Mouse (Mus musculus) monocyte, adult 2 months (primary cell): ENCODE measurements around the gene Robo1.

ENCODE experiments used
- DNase-seq, 2 experiments: peaks; one replicate each; pipeline ENCODE4 v3.0.0; 2022; ENCODE audit warnings: low spot score in 2 of 2, low read depth in 1 of 2

Robo1 gene

GRCm38 (mm10) chr16:72307537-72308330, at the start of gene Robo1:
Gene Robo1 (plus strand): TSS chr16:72308306.
- DNase-seq: no peak

GRCm38 (mm10) chr16:72267839-72268238, 40.3 kb upstream of the Robo1 start:
- DNase-seq: no peak

GRCm38 (mm10) chr16:72276390-72277074, 31.6 kb upstream of the Robo1 start:
- DNase-seq: no peak

GRCm38 (mm10) chr16:72308331-72308668, 194 bp downstream of the Robo1 start:
- no peak for DNase-seq

GRCm38 (mm10) chr16:72327321-72327720, 19.2 kb downstream of the Robo1 start:
- no peak for DNase-seq

- DNase-seq: no peak
Observed at GRCm38 (mm10) chr16:72328579-72328978, 20.5 kb downstream of the Robo1 start.

GRCm38 (mm10) chr16:72337757-72338156, 29.7 kb downstream of the Robo1 start:
- no peak for DNase-seq

GRCm38 (mm10) chr16:72350422-72350821, 42.3 kb downstream of the Robo1 start:
- no peak for DNase-seq

- no peak for DNase-seq
Observed at GRCm38 (mm10) chr16:72356515-72357357, 48.6 kb downstream of the Robo1 start.

- no peak for DNase-seq
Observed at GRCm38 (mm10) chr16:72376896-72377295, 68.8 kb downstream of the Robo1 start.

- DNase-seq: no peak
Observed at GRCm38 (mm10) chr16:72381819-72382218, 73.7 kb downstream of the Robo1 start.

GRCm38 (mm10) chr16:72383566-72383965, 75.5 kb downstream of the Robo1 start:
- DNase-seq: no peak

GRCm38 (mm10) chr16:72393512-72393911, 85.4 kb downstream of the Robo1 start:
- no peak for DNase-seq

- no peak for DNase-seq
Observed at GRCm38 (mm10) chr16:72398811-72399210, 90.7 kb downstream of the Robo1 start.

GRCm38 (mm10) chr16:72402381-72402780, 94.3 kb downstream of the Robo1 start:
- no peak for DNase-seq

GRCm38 (mm10) chr16:72409820-72410219, 101.7 kb downstream of the Robo1 start:
- no peak for DNase-seq

GRCm38 (mm10) chr16:72411669-72412270, 103.7 kb downstream of the Robo1 start:
- no peak for DNase-seq

- DNase-seq: no peak
Observed at GRCm38 (mm10) chr16:72412879-72413278, 104.8 kb downstream of the Robo1 start.

- no peak for DNase-seq
Observed at GRCm38 (mm10) chr16:72419328-72420066, 111.4 kb downstream of the Robo1 start.

GRCm38 (mm10) chr16:72422426-72422825, 114.3 kb downstream of the Robo1 start:
- no peak for DNase-seq

- DNase-seq: no peak
Observed at GRCm38 (mm10) chr16:72434396-72434795, 126.3 kb downstream of the Robo1 start.
